Mouse (Mus musculus) adipocyte (in vitro differentiated cells): ENCODE measurements around the gene Lrrc52.

ENCODE experiments used
- DNase-seq: peaks from one replicate; pipeline ENCODE4 v3.0.0-alpha.2; 2016; ENCODE audit warnings: low spot score

The Lrrc52 gene

DNA sequence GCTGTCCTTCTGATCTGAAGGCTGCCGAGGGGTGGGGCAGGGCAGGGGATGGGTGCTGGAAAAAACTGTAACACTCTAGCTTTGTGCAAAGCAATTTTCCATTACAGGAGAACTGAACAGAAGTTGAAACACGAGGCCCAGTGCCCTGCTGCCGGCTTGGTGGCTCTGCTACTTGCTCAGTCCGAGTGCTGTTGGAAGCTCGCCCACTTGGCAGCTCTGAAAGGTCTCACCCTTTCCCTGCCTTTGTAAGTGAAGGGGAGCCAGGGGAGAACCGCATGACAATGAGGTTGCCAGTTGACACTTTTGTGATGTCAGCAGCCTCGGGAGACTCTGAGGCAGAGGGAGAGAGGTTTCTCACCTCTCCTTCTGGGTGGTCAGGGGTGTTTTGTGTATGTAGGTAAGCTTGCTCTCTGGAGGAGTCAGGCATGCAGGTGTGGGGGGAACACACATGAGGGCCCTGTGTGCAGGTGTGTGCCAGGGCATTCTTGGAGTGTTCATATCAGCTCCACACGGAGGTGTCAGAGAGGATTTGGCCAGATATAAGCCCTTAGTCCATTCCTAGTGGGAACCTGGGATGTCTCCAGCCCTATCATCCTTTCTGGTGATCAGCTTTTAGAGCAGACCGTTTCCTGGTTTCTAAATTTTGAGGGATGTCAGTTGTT lies at the start of gene Lrrc52:
Gene Lrrc52, minus strand, starts transcription at position 16 of the 662 bp plus-strand sequence.
- peak; percentile 74 for DNase-seq

DNA sequence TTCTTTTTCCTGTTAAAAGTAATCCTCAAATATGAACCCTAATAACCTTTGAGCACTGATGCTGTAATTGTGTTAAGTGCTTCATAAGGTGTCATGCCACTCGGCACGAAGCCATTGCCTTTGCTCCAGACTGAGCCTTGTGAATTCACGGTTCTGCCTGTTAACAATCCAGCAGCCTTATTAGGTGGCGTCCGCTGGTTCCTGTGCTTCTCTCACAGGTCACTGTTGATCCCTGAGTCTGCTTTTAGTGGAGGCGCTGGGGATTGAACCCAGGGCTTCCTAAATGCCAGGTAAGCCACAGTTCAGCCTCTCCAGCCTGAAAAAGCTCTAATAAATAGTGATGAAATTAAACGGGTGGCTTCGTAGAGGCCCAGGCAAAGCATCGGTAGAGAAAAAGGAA lies 45.0 kb upstream of the Lrrc52 start:
- peak; percentile 14 for DNase-seq

DNA sequence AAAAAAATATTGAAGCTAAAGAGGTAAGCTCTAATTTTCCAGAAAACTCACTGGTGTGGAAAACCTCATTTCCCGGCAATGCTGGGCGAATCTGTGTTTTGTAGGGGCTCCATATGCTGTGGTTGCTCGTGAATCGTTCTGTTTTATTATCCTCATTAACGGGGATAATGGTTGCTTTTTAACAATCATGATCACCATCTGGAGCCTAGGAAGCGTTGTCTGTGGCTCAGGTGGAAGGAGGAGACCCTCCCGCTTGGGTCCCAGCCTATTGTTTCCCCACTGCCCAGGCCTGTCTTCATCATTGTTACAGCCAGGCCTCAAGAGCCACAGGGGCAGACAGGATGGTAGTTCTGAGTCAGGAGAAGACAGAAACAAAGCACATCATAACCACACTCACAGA lies 39.5 kb upstream of the Lrrc52 start:
- no peak for DNase-seq

DNA sequence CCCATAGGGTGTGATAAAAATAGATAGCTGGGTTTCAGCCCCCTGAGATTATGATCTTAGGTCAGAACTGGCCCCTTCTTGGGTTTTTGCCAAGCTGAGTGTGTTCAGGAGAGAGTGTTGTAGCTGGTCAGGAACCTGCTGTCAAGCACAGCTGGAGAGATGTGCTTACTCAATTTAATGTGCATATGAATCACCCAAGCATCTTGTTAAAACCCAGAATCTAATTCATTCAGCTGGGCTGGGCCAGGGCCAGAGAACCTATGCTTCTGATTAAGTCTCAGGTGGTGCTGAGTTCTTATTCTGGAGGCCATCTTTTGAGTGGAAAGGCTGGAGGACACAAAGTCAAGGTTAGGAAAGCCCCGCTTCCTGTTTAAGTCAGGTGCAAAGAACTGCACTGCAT lies 38.8 kb upstream of the Lrrc52 start:
- no peak for DNase-seq

DNA sequence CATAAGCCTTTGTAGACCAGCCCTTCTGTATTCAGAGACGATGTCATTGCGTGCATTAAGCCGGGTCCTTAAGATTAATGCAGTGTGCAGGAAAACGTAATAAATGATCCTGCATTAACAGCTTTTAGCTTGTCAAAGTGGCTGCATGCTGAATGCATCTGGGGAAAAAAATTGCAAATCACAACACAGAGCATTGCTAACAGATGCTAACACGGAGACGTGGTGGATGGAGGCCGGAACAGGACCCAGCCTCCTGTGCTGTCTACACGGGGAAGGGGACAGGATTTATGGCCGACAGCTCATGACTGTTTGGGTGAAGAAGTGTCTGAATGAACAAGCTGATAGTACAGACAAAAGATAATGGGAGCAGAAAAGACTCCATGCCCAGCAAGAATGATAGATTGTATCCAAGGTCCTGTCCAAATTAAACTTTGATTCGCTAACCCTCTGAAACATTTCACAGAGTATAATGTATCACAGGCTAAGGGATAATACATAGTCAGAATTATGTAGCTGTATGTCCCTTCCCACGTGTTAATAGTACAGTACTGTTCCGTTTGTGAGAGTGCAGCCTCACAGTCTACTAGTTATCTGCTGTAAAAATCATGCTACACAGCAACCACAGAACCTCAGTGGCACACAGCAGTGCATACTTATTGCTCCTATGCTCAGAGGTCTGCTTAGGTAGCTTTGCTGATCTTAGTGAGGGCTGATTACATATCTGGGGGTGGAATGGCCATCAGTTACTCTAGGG lies 32.7 kb upstream of the Lrrc52 start:
- DNase-seq = no peak

DNA sequence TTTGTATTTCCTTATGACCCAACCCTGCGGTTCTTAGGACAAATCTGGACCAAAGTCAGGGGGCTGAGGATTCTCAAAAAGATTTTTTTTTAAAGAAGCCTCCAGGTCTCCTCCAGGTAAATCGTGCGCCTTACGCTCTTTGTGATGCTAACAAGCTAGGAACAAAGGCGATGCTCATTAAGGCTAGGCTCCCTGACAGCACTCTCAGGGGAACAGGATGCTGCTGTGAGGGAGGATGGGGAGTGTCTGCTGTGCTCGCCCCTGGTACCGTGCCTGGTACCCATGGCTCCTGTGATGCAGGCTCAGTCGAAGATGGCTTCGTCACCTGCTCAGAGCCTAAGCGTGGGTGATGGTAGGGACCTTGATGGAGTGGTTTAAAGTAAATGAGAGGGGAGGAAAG lies 31.4 kb upstream of the Lrrc52 start:
- no peak for DNase-seq

DNA sequence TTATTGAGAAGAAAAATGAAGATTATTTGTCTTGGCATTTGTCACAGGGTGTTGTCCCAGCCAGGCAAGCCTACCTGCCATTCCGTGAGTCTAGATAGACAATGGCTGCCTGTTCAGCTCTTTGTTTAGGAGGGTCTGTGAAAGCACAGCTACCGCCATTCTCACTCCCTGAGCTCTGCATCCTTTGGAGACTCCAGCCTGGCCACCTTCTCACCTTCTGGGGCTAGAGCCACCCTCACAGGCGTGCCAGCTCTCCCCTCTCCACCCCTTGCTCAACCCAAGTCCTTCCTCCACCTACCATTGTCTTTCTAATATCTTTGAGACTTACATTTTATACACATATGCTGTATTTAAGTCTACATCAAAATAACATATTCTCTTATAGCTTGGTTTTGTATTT lies 31.0 kb upstream of the Lrrc52 start:
- no peak for DNase-seq

DNA sequence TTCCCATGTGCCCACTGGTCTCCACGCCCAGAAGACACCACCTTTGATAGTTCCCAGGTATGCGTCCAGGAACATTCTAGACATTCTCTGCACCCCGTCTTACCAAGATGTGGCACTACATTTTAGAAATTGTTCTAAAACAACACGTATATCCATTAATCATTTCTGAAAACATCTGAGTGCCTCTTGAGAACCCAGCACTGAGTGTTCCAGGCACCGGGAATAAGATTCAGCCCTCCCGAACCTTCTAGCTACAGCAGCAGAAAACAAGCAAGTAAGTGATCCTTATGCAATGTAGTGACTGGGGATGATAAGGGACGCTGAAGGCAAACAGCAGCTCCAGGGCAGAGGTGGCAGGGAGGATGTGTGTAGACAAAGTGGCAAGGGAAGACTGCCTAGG lies 24.9 kb upstream of the Lrrc52 start:
- no peak for DNase-seq

DNA sequence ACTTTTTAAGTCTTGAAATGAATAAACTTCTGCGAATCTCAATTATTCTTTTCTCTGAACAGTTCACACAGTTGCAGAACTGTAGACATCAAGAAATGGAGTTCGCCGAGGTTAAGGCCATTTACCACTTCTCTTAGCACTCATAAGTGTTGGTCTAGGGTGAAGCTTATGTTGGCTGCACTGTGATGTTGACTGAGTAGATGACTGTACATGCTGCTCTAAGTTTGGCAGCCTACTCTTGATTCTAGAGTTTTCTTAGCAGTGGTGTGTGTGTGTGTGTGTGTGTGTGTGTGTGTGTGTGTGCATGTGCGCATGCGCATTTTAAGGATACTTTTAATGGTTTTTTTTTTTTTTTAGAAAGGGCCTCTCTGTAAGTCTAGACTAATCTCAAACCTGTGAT lies 21.4 kb upstream of the Lrrc52 start:
- no peak for DNase-seq

GRCm38 (mm10) chr1:167486959-167487680 lies 20.5 kb upstream of the Lrrc52 start:
- DNase-seq = no peak

GRCm38 (mm10) chr1:167482863-167483262 lies 16.3 kb upstream of the Lrrc52 start:
- no peak for DNase-seq

DNA sequence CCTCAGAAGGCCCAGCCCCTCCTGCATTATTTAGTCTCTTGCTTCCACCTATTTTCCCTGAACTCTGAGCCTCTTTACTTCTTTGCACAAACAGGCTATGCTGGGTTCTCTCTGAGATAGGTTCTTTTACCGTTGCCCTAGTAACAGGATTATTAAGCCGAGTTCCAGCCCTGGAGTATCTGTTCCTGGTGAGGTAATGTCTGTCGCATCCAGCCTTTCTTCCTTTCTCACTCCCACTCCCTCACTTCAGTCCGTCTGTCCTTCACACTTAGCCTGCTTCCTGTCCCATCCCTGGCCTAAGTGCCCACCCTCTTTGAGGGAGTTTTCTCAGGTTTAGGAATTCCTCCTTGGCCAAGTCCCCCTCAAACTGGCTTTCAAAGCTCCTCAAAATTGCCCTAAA lies 7.0 kb upstream of the Lrrc52 start:
- no peak for DNase-seq

DNA sequence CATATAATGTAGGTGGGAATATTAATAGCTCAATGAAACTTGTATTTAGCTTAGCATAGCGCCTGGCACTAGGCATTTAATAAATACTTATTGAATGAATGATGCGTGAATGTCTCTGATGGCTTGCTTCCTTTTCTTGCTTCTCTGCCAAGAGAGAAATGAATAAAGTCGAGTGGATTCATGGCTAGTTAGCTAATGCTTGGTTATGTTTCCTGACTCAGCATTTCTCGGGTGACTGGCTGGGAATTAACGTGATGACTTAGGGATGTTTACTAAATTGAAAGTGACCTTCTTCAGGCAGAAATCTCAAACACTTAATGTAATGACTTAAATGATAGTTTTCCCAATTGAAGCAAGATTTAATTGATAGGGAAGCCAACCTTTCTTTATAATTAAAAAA lies 1.3 kb upstream of the Lrrc52 start:
- no peak for DNase-seq

DNA sequence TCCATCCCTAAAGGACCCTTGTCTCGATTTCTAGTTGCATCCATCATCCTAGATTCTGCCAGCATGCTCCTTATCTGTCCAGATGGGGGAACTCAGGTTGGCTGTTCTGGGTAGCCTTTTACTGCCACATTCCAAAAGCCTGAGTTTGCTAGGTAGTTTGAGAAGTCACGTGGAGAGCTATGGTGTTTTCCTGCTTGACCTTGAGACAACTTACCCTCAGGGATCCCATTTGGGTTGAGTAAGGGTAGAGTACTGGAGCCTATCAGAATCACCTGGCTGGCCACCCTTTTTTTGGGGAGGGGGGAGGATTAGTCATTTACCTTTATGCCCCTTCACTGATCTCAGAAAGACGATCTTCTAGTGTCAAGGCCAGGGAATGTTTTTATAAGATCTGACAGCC lies 9.3 kb downstream of the Lrrc52 start:
- DNase-seq = no peak

DNA sequence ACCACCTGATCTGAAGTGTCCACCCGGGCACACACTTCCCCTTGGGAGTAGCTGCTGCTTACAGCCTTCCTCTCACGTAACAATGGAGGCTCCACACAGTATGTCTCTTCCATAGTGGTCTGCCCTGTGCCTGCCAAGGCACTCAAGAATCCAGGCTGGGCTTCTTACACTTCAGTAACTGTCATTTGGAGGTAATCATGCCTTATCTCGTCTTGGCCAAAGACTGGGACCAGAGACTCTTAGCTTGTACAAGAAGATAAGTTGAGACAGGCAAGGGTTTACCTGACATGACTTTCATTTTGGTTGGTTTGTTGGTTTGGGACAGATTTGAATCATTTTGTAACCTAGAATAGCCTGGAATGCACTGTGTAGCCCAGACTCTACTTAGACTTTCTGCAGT lies 13.5 kb downstream of the Lrrc52 start:
- no peak for DNase-seq

GRCm38 (mm10) chr1:167452456-167452855 lies 14.1 kb downstream of the Lrrc52 start:
- DNase-seq = no peak

DNA sequence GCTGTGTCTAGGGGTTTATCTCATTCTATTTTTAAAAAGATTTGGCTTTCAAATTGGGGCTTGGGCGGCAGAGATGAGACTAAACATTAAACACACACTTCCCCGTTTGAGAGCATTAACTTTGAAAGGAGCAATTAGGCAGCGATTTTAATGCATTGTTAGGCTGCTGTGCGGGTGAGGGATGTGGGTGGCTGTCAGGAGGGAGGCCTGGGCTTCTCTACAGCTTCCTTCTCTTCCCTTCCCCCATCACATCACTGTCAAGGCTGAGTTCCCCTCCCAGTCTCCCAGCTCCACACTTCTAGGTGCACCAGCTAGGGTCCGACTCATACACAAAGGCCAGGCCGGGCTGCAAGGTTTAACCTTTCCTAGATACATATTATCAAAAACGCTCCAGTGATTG lies 18.0 kb downstream of the Lrrc52 start:
- no peak for DNase-seq

DNA sequence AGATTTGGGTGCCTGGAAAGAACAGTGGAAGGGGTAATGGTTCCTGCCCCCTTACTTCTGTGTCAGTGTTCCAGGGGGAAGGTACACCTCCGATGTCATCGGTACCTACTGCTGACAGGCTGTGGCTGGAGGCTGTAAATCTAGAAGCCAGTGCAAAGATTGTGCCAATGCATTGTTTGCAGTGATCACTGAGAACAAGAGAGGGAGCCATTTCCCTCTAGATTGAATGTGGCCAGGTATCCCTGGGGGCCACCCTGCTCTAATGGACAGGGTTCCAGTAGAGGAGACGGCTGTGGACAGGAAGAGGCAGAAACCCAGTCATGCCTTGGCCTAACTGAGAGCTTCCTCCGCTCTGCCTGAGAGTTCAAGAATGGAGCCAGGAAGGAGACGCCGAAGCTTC lies 18.5 kb downstream of the Lrrc52 start:
- no peak for DNase-seq

- no peak for DNase-seq
Observed at GRCm38 (mm10) chr1:167446516-167446915, 20.1 kb downstream of the Lrrc52 start.

- no peak for DNase-seq
Observed at GRCm38 (mm10) chr1:167445167-167445566, 21.4 kb downstream of the Lrrc52 start.

GRCm38 (mm10) chr1:167438231-167438885 lies 28.2 kb downstream of the Lrrc52 start:
- DNase-seq = no peak

GRCm38 (mm10) chr1:167437091-167437490 lies 29.5 kb downstream of the Lrrc52 start:
- DNase-seq = no peak
